Mouse (Mus musculus): ENCODE data around the gene Cct7.
A peak's percentile ranks its signal among the peaks of the same experiment; 100 is the strongest.
"Not testable (repeated sequence)": the region's sequence is repeated elsewhere in the genome, so short reads cannot be mapped to it uniquely, and the experiment has no call there.

The Cct7 gene

GRCm38 (mm10) chr6:85450697-85451663 is at the start of gene Cct7:
Gene Cct7, plus strand, starts transcription at chr6:85451514.
- DNase-seq (ENCODE audit: low read depth, low spot score), result peak; percentile 98

GRCm38 (mm10) chr6:85402613-85403012 is 48.7 kb upstream of the Cct7 start:
- DNase-seq (ENCODE audit: low read depth, low spot score), result no peak

GRCm38 (mm10) chr6:85403039-85403438 is 48.3 kb upstream of the Cct7 start:
- DNase-seq (ENCODE audit: low read depth, low spot score), result no peak

GRCm38 (mm10) chr6:85409003-85409402 is 42.3 kb upstream of the Cct7 start:
- DNase-seq (ENCODE audit: low read depth, low spot score), result no peak

- peak; percentile 82 for DNase-seq (ENCODE audit: low read depth, low spot score)
These were observed 40.5 kb upstream of the Cct7 start for GRCm38 (mm10) chr6:85410771-85411273.

- DNase-seq (ENCODE audit: low read depth, low spot score), result no peak
These were observed 35.5 kb upstream of the Cct7 start for GRCm38 (mm10) chr6:85415829-85416228.

- no peak for DNase-seq (ENCODE audit: low read depth, low spot score)
These were observed 32.2 kb upstream of the Cct7 start for GRCm38 (mm10) chr6:85419150-85419549.

GRCm38 (mm10) chr6:85423836-85424379 is 27.4 kb upstream of the Cct7 start, which contains the start of gene Noto:
Gene Noto, plus strand, starts transcription at chr6:85423886.
- DNase-seq (ENCODE audit: low read depth, low spot score), result no peak

GRCm38 (mm10) chr6:85431274-85431841 is 20.0 kb upstream of the Cct7 start:
- DNase-seq (ENCODE audit: low read depth, low spot score), result no peak

- peak; percentile 78 for DNase-seq (ENCODE audit: low read depth, low spot score)
These were observed 19.4 kb upstream of the Cct7 start, which contains the start of gene Smyd5 for GRCm38 (mm10) chr6:85431842-85432431. Gene Smyd5, plus strand, starts transcription at chr6:85431989.

GRCm38 (mm10) chr6:85433865-85434264 is 17.4 kb upstream of the Cct7 start:
- DNase-seq (ENCODE audit: low read depth, low spot score), result no peak

- no peak for DNase-seq (ENCODE audit: low read depth, low spot score)
These were observed 15.1 kb upstream of the Cct7 start for GRCm38 (mm10) chr6:85436204-85436603.

GRCm38 (mm10) chr6:85436631-85437030 is 14.7 kb upstream of the Cct7 start:
- no peak for DNase-seq (ENCODE audit: low read depth, low spot score)

- no peak for DNase-seq (ENCODE audit: low read depth, low spot score)
These were observed 10.2 kb upstream of the Cct7 start for GRCm38 (mm10) chr6:85441142-85441541.

- no peak for DNase-seq (ENCODE audit: low read depth, low spot score)
These were observed 7.7 kb upstream of the Cct7 start for GRCm38 (mm10) chr6:85443488-85444233.

- no peak for DNase-seq (ENCODE audit: low read depth, low spot score)
These were observed 6.9 kb upstream of the Cct7 start for GRCm38 (mm10) chr6:85444266-85444965.

GRCm38 (mm10) chr6:85445286-85445685 is 6.0 kb upstream of the Cct7 start:
- DNase-seq (ENCODE audit: low read depth, low spot score), result no peak

- no peak for DNase-seq (ENCODE audit: low read depth, low spot score)
These were observed 4.0 kb upstream of the Cct7 start for GRCm38 (mm10) chr6:85447351-85447750.

- DNase-seq (ENCODE audit: low read depth, low spot score), result not testable (repeated sequence)
These were observed 1.2 kb upstream of the Cct7 start for GRCm38 (mm10) chr6:85450140-85450539.

GRCm38 (mm10) chr6:85451664-85452410 is 523 bp downstream of the Cct7 start, which contains the start of gene Pradc1:
Gene Pradc1, minus strand, starts transcription at chr6:85451970.
- peak; percentile 96 for DNase-seq (ENCODE audit: low read depth, low spot score)

Measured in forelimb bud, embryonic 11.5 days (tissue).